Mouse (Mus musculus) hindbrain, embryonic 10.5 days (tissue): ENCODE data around the gene Rab3d. TPM values are rescaled to one million over a fixed set of nuclear protein-coding genes. Genes with fewer than 3 reads are reported as not detected.

Experiments used
- DNase-seq: peaks from one replicate; pipeline ENCODE4 v3.0.0-alpha.2; 2017; ENCODE audit warnings: low spot score
- H3K27ac ChIP-seq: fragments of 300-500 bp; sonication (generic); 2 replicates; pipeline ENCODE4 v1.5.1; 2016; ENCODE audit warnings: mild to moderate bottlenecking, moderate library complexity
- H3K27me3 ChIP-seq: fragments of 300-500 bp; sonication (generic); 2 replicates; pipeline ENCODE4 v1.6.1; 2016; ENCODE audit warnings: mild to moderate bottlenecking; ENCODE audit not compliant: poor library complexity, insufficient read depth, severe bottlenecking
- H3K36me3 ChIP-seq: fragments of 300-500 bp; sonication (generic); 2 replicates; pipeline ENCODE4 v1.6.1; 2016; ENCODE audit warnings: mild to moderate bottlenecking, moderate library complexity
- H3K4me1 ChIP-seq: fragments of 300-500 bp; sonication (generic); replicated peaks from 2 replicates; pipeline ENCODE4 v1.6.1; 2016; ENCODE audit warnings: mild to moderate bottlenecking
- H3K4me3 ChIP-seq: fragments of 300-500 bp; sonication (generic); 2 replicates; pipeline ENCODE4 v1.5.1; 2016; ENCODE audit warnings: mild to moderate bottlenecking, moderate library complexity
- H3K9me3 ChIP-seq: fragments of 300-500 bp; sonication (generic); 2 replicates; pipeline ENCODE4 v1.6.1; 2016; ENCODE audit warnings: mild to moderate bottlenecking, moderate library complexity
- WGBS: fragments of 180-500 bp; shearing (Covaris S2); methylation state at CpG from one replicate; pipeline ENCODE4 v1.1.7; 2016; 5-methylcytosine and 5-hydroxymethylcytosine counted together
- polyA plus RNA-seq: library from polyadenylated mRNA; unstranded; fragments of >200 nt; fragmentation: Nextera tagmentation; extraction: Ambion mirVana; gene quantifications from 2 replicates; pipeline ENCODE4 v1.2.1, GENCODE M21; 2016

Gene Rab3d
- polyA plus RNA-seq, 1 experiment from 2014 or later: 10.9 TPM

DNA sequence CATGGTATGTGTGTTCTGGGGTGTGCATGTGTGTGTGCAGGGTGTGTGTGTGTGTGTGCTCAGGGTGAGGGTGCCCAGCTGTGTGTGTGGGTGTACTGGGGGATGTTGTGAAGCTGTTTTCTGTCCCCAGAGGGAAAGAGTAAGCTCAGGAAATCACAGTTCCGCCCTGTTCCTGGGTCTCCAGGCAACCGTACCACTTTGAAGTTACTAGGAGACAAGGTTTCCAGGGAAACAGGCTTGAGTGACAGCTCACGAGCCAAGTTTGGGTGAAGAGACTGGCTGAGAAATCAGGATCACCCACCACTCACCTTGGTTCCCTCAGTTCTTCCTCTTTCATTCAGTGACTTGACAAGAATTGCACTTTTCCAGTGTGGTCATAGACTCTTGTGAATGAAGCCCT, 35.6 kb upstream of the Rab3d start:
- H3K4me3 ChIP-seq: no peak overlapping the region
- H3K27ac ChIP-seq: no peak overlapping the region
- WGBS: 13% methylated on average over 3 of the region's 3 CpGs
- H3K36me3 ChIP-seq: peaks cover 9% of the 10 kb centered on the region; the same call in 1 of the 2 replicates
- H3K4me1 ChIP-seq: peaks cover 21% of the 10 kb centered on the region
- peaks cover 10% of the 10 kb centered on the region for H3K27me3 ChIP-seq
- H3K9me3 ChIP-seq: no peaks in the 10 kb centered on the region; the same call in 1 of the 2 replicates
- DNase-seq: peak; percentile 15

- no peak overlapping the region for H3K27ac ChIP-seq
- no peak for DNase-seq
- WGBS: 78% methylated on average over 3 of the region's 3 CpGs
- no peak overlapping the region for H3K4me3 ChIP-seq
- H3K27me3 ChIP-seq: peaks cover 23% of the 10 kb centered on the region
- H3K36me3 ChIP-seq: no peaks in the 10 kb centered on the region
- H3K9me3 ChIP-seq: no peaks in the 10 kb centered on the region; the same call in 1 of the 2 replicates
- peaks cover 30% of the 10 kb centered on the region for H3K4me1 ChIP-seq
Measured at GRCm38 (mm10) chr9:21951977-21952376, 34.0 kb upstream of the Rab3d start.

- H3K9me3 ChIP-seq: no peaks in the 10 kb centered on the region; the same call in 1 of the 2 replicates
- 17% methylated on average over 11 of the region's 11 CpGs for WGBS
- peak; percentile 80 for DNase-seq
- H3K27me3 ChIP-seq: peaks cover 33% of the 10 kb centered on the region
- H3K27ac ChIP-seq: no peak overlapping the region
- H3K4me1 ChIP-seq: peaks cover 25% of the 10 kb centered on the region
- no peak overlapping the region for H3K4me3 ChIP-seq
- no peaks in the 10 kb centered on the region for H3K36me3 ChIP-seq
Measured at GRCm38 (mm10) chr9:21950322-21950721, 32.3 kb upstream of the Rab3d start.

DNA sequence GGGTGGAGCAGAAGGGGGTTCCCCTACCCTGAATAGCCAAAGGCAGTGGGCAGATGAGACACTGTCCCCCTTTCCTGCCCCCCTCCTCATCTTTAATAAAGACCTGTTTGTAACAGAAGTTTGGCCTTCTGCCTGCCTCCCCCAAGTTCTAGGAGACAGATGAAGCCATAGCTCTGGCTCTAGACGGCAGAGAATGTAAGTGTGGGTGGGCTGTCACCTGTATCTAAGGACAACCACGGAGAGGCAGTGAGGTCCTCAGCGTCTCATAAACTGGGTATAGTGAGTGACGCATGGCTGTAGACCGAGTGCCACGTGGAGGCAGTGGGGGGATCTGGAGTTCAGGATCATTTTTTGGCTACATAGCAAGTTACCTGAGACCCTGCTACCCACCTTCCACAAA, 30.8 kb upstream of the Rab3d start:
- H3K27me3 ChIP-seq: peaks cover 46% of the 10 kb centered on the region

DNA sequence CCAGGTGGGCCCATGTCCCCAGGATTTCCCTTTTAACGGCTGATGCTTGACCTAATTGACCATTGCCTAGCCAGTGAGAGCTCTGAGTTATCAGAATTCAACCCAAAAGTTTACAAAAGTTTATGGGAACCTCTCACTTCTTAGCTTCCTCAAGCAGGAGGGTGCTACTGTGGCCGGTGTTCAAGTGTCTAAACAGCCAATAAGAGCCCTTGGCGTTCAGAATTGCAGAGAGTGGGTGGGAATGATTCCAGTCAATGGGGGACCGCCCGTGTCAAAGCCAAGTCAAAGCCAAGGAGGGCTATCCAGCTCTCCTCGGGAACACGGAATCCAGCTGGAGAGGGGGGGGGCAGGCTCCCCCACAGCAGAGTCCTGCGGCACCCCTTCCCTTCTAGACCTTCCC, 30.2 kb upstream of the Rab3d start:
- H3K27ac ChIP-seq: no peak overlapping the region
- H3K4me1 ChIP-seq: peaks cover 19% of the 10 kb centered on the region
- 58% methylated on average over 8 of the region's 8 CpGs for WGBS
- DNase-seq: no peak
- no peaks in the 10 kb centered on the region; the same call in 1 of the 2 replicates for H3K9me3 ChIP-seq
- H3K27me3 ChIP-seq: peaks cover 52% of the 10 kb centered on the region
- H3K4me3 ChIP-seq: no peak overlapping the region
- H3K36me3 ChIP-seq: no peaks in the 10 kb centered on the region

More for the DNA sequence above, 30.8 kb upstream of the Rab3d start:
- Histone ChIP-seq H3K4me1 (peaks cover 25% of the 10 kb centered on the region), H3K36me3 (no peaks in the 10 kb centered on the region), H3K9me3 (no peaks in the 10 kb centered on the region; the same call in 1 of the 2 replicates), H3K27ac (no peak overlapping the region), H3K4me3 (no peak overlapping the region)
- no peak for DNase-seq
- 66% methylated on average over 6 of the region's 6 CpGs for WGBS

GRCm38 (mm10) chr9:21947540-21948130, 29.6 kb upstream of the Rab3d start:
- no peak overlapping the region for H3K27ac ChIP-seq
- H3K4me3 ChIP-seq: peak overlapping the region; percentile 36

DNA sequence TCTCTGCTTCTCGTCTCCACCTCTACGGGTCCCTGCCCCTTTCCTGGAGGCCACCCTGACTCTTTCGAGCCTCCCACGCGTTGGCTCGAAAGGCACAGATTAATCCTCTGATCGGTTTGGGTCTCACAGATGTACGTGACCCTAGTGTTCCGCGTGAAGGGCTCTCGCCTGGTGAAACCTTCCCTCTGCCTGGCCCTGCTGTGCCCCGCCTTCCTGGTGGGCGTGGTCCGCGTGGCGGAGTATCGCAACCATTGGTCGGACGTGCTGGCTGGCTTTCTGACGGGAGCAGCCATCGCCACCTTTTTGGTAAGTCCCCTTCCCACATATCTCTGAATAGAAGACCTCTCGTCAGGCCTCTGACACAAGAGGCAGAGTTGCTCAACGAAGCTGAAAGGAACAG, 26.3 kb upstream of the Rab3d start:
- peaks cover 50% of the 10 kb centered on the region for H3K27me3 ChIP-seq
- H3K36me3 ChIP-seq: peaks cover 11% of the 10 kb centered on the region
- H3K9me3 ChIP-seq: no peaks in the 10 kb centered on the region
- WGBS: 23% methylated on average over 23 of the region's 23 CpGs
- no peak overlapping the region for H3K27ac ChIP-seq
- peak; percentile 30 for DNase-seq
- peak overlapping the region; percentile 9; the same call in 1 of the 2 replicates for H3K4me3 ChIP-seq
- peaks cover 17% of the 10 kb centered on the region for H3K4me1 ChIP-seq

More at GRCm38 (mm10) chr9:21947540-21948130, 29.6 kb upstream of the Rab3d start:
- H3K4me1 ChIP-seq: peaks cover 17% of the 10 kb centered on the region
- no peak for DNase-seq
- 5% methylated on average over 28 of the region's 28 CpGs for WGBS
- H3K9me3 ChIP-seq: no peaks in the 10 kb centered on the region; the same call in 1 of the 2 replicates
- no peaks in the 10 kb centered on the region for H3K36me3 ChIP-seq
- H3K27me3 ChIP-seq: peaks cover 54% of the 10 kb centered on the region

DNA sequence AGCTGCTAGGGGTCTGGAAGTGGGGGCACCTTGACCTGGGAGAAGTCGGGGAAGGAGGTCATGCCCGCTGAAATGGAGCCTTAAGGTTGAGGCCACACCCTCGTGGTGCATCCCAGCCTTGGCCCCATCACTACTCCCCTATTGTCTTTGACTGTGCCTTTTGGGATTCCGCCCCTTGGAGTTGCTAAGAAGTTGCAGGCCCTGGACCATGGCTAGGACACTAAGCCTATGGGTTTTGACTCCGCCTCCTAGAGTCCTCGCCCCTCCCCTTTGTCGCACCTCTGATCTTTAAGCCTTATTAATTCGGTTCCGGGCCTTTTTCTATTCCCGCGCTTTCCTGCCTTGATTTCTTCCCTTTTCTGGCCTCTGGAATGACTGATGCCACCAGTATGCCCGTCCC, 25.6 kb upstream of the Rab3d start:
- Histone ChIP-seq H3K27ac (no peak overlapping the region), H3K4me1 (peaks cover 17% of the 10 kb centered on the region), H3K4me3 (no peak overlapping the region), H3K36me3 (peaks cover 11% of the 10 kb centered on the region), H3K9me3 (no peaks in the 10 kb centered on the region), H3K27me3 (peaks cover 47% of the 10 kb centered on the region)
- DNase-seq: no peak
- WGBS: 55% methylated on average over 12 of the region's 12 CpGs

- Histone ChIP-seq H3K4me1 (peaks cover 21% of the 10 kb centered on the region), H3K27me3 (peaks cover 46% of the 10 kb centered on the region), H3K27ac (no peak overlapping the region), H3K9me3 (no peaks in the 10 kb centered on the region), H3K36me3 (peaks cover 11% of the 10 kb centered on the region), H3K4me3 (no peak overlapping the region)
- no peak for DNase-seq
- 75% methylated on average over 12 of the region's 12 CpGs for WGBS
Measured at GRCm38 (mm10) chr9:21943046-21943445, 25.1 kb upstream of the Rab3d start.

DNA sequence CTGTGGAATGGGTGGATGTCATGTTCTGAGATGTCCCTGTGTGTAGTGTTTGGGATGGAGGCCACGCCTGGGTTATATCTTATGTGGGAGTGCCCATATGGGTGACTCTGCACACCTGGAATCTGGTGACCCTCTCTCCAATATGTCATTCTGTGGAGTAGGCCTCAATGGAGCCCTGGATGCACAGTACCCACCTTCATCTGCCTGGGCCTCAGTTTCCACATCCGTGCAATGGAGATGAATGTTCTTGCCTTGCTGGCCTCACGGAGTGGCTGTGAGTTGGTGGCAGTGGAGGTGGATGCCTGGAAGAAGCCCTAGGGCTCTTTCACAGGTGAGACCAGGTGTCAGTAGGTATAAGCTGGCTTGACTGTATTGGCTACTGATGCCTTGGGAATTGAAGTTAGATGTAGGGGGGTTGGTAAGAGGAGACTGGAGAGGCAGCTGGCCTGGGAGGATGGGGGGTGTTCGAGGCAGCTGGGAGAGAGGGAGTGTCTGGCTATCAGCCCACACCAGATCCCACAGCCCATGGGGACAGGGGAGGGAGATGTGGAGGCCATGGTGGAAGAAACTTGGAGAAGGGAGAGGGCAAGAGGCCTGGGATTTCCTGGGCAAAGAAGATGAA, 20.4 kb upstream of the Rab3d start:
- 89% methylated on average over 4 of the region's 4 CpGs for WGBS
- H3K4me3 ChIP-seq: peak overlapping the region; percentile 62; the same call in 1 of the 2 replicates
- H3K27me3 ChIP-seq: peaks cover 25% of the 10 kb centered on the region
- peaks cover 21% of the 10 kb centered on the region for H3K4me1 ChIP-seq
- H3K36me3 ChIP-seq: peaks cover 11% of the 10 kb centered on the region
- DNase-seq: no peak
- H3K27ac ChIP-seq: no peak overlapping the region
- H3K9me3 ChIP-seq: no peaks in the 10 kb centered on the region

DNA sequence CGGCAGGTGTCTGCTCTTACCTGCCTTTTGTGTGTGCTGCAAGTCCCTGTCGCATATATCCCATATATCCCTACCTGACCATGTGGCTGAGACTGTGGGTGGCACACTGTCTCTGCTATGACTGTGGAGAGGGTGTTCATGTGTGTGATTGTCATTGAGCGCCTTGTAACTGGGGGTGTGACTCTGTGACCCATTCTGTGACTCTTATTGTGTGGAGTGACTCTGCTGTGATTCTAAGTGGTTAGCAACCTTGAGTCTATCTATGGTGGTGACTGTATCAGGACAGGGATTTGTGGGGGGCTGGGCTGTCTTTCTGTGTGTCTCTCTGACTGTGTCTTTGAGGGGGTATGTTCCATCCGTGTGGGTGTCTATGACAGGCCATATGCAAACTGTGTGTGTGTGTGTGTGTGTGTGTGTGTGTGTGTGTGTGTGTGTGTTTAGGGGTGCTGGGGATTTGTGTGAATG, 19.8 kb upstream of the Rab3d start:
- WGBS: 75% methylated on average over 4 of the region's 4 CpGs
- Histone ChIP-seq H3K9me3 (no peaks in the 10 kb centered on the region), H3K27me3 (peaks cover 28% of the 10 kb centered on the region), H3K4me3 (peak overlapping the region; percentile 62), H3K27ac (0 out of 2 replicates have a peak overlapping the region, but pooled peaks have one; percentile 85), H3K4me1 (peaks cover 24% of the 10 kb centered on the region), H3K36me3 (peaks cover 11% of the 10 kb centered on the region)
- no peak for DNase-seq

DNA sequence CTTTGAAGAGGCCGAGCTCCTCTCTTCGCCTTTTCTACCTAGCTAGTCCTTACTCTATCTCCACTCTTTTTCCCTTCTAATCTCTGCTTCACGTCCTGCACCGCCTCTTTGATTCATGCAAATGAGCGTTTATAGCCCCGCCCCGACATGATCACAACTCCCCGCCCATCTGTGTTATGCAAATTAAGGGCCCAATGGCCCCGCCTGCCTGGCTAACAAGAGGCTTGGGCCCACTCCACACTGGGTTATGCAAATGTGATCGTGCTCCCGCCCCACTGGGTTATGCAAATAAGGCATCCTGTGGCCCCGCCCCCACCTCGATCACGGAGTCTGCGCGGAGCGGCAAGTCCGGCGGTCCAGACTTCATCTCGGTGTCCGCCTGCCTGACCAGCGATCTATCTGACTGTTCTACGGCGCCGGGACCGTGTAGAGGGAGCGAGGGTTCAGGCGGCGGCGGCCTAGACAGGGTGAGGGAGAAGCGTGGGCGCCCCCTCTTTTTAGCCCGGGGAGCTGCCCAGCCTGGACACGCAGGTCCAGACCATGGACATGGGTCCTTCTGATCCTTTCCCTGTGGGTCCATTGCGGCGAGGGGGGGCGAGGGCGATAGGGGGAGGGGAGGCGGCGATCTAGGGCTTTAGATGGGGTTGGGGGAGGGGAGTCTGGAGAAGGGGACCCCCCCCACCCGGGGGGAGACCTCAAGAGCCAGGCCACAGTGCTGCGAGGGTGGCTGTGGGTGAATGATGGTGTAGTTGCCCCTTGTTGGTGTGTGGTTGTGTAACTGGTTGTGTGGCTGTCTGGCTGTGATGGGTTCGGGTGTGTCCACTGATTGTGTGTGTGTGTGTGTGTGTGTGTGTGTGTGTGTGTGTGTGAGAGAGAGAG, 18.9 kb upstream of the Rab3d start, which contains the start of gene Plppr2:
Gene Plppr2, plus strand, starts transcription at position 342 of the 879 bp plus-strand sequence.
- Histone ChIP-seq H3K27me3 (peaks cover 30% of the 10 kb centered on the region), H3K36me3 (peaks cover 11% of the 10 kb centered on the region), H3K9me3 (no peaks in the 10 kb centered on the region), H3K4me3 (peak within 1 kb of the TSS; percentile 62), H3K27ac (peak within 1 kb of the TSS; percentile 85), H3K4me1 (peaks cover 24% of the 10 kb centered on the region)
- DNase-seq: peak; percentile 98
- WGBS: 3% methylated on average over 42 of the region's 43 CpGs
